Mouse (Mus musculus): Measurements from ENCODE around the gene Cpsf4l.

The Cpsf4l gene

DNA sequence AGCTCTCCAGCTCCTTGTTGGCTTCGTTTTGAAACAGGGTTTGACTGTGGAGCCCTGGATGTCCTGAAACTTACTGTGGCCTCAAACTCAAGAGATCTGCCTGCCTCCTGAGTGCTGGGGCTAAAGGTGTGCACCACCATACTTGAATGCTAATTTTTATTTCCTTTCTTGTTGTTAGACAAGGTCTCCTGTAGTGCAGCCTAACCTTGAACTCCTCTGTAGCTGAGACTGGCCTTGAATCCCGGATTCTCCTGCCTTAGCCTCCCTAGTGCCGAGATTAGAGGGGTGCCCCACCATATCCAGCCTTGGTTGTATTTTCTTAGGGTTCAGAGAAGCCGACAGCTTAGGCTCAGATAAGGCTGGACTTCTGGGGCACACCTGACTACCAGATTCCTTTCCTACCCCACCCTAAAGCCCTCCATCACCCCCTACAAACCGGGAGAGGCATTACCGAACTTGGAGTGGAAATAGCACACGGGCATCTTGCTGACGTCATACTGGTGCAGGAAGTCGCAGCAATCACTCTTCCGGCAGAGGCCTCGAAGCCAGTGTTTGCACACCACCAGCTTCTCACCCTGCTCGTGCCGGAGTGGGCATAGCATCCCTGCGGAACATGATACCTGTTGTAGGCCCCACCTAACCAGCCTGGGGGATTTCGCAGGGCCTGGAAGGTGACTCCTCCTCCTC, 3.7 kb downstream of the Cpsf4l start:
- DNase-seq (ENCODE audit: low spot score in 2 of 2), result no peak

DNA sequence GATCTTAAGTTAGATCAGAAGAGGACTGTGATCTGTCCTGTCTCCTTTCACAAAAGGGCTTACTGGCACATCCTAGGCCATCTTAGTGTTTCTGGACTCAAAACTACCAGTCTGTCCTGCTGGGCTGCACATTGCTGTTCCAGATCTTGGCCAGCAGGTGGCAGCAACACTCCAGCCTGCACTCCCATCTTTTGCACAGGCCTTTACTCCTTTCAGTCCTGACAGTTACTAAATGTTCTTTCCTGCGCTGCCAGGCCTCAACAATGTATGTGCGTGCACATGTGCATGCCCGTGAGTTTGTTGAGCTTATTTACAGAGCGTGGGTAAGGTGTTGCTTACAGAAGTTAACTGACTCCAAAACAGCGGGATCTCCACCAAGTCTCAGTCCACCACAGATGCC, 6.1 kb downstream of the Cpsf4l start:
- DNase-seq (ENCODE audit: low spot score in 2 of 2), result peak; percentile 69 to 81

DNA sequence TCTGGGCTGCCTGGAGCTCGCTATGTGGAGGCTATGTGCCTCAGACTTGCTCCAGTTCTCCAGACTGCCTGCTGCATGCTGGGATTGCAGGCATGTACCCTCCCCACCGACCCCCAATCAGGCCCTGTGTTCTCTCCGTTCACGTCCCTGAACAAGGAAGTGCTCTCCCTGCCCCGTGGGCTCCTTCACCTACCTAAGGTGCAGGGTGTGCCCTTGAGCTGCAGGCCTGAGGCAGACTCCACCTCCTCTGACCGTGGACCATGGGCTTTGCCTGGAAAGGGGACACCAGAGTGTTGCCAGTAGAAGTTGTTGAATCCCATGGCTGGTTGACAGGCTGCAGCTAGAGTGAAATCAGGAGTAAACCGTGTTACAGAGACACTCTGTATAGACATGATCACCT, 10.2 kb downstream of the Cpsf4l start:
- DNase-seq (ENCODE audit: low spot score in 2 of 2), result no peak

DNA sequence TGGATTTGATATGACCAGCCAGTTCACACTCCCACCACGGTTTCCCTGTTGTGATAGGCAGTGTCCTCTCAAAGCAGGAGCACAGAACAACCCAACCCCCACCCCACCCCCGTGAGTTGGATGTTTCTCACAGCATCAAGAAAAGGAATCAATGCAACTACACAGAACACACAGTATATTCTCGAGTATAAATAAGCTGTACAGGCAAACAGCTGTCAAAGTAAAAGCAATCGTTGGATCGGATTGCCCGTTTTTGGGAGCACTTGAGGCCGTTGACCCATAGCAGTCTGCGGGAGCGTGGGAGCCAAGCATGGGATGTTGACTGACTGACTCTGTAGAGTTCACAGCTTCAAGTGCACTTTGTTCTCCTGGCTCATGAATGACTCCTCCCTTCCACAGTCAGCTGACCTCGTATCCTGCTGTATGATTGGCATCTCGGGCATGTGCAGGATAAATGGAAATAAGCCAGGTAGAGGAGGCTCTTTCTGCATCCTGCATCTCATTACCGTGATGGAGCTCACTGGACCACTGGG, 11.7 kb downstream of the Cpsf4l start:
- DNase-seq (ENCODE audit: low spot score in 2 of 2), result no peak

DNA sequence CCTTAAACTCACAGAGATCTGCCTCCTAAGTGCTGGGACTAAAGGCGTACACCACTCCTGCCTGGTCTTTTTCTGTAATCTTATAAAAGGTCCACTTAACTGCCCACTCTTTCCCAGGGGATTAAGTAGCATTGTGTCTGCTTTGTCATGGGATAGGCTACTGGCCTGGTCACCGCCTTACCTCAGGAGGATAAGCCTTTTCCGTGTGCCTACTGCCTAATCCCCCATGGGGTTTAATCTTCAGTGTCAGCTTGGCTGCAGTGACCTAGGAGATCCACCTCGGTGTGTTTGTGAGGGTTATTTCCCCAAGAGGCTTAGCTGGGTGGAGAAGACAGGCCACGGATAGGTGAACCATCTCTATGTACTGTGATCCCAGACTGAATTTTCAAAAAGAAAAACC, 12.2 kb downstream of the Cpsf4l start:
- DNase-seq (ENCODE audit: low spot score in 2 of 2), result no peak

DNA sequence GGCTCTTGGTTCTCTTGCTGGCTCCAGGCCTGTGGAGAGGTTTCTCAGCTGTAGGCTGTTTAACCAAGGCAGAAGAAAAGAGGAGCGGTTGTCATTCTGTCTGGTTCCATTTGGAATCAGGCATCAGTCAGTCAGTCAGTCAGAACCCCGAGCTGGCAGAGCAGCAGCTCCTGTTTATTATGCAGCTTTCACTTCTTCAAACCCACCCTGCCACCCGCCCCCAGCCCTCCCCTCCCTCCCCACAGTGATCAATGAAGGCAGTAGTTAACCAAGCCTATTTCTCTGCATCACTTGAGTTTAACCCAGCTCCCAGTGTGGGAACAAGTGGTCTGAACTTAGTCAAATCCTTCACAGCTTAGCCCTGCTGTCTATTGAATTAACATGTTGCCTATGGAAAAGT, 18.0 kb downstream of the Cpsf4l start:
- DNase-seq (ENCODE audit: low spot score in 2 of 2), result no peak

DNA sequence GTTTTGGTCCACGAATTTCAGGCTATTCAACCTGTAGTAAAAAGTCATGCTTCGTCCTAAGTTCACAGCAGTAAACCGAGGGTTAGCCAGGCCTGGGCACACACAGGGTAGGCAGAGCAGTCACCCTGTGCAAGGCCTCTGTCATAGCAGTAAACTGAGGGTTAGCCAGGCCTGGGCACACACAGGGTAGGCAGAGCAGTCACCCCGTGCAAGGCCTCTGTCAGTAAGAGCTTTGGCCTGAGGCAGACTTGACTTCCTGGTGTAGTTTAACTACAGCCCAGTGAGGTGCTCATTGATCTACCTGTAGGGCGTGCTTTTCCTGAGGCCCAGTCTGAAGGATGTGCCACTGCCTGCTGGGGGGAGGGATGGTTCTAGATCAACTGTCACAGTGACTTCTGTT, 18.5 kb downstream of the Cpsf4l start:
- DNase-seq (ENCODE audit: low spot score in 2 of 2), result no peak

DNA sequence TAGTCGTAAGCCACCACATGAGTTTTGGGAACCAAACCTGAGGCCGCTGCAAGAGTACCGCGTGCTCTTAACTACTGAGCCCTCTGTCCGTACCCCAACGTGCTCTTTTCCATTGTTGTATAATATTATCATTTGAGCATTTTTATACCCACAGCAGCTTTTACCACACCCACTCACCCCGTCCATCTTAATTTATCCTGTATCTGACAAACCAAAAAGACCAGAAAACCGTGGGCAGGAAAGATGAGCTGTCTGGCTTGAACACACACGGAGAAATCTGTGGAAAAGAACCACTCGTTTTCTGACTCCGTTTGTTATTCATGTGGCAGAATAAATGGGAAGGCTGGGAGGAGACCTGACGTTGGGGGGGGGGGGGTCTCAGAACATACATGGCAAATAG, 19.3 kb downstream of the Cpsf4l start:
- no peak for DNase-seq (ENCODE audit: low spot score in 2 of 2)

DNA sequence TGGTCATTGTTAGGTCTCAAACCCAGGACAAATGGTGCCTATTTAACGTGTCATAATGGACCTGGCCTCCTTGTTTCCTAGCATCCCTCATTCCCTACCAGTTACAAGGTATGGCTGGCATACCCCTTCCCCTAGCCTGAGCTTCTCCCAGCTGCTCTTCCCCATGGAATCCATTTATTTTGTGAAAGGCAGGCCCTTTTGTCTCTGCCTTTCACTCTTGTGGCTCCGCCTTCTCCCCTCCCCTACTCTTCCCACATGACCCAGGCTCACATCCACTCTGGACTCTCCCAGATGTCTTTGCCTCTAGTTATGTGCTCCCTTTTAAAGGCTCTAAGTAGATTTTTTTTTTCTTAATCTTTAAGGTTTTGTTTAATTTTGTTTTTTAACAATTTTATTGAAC, 22.8 kb downstream of the Cpsf4l start:
- DNase-seq (ENCODE audit: low spot score in 2 of 2), result no peak

DNA sequence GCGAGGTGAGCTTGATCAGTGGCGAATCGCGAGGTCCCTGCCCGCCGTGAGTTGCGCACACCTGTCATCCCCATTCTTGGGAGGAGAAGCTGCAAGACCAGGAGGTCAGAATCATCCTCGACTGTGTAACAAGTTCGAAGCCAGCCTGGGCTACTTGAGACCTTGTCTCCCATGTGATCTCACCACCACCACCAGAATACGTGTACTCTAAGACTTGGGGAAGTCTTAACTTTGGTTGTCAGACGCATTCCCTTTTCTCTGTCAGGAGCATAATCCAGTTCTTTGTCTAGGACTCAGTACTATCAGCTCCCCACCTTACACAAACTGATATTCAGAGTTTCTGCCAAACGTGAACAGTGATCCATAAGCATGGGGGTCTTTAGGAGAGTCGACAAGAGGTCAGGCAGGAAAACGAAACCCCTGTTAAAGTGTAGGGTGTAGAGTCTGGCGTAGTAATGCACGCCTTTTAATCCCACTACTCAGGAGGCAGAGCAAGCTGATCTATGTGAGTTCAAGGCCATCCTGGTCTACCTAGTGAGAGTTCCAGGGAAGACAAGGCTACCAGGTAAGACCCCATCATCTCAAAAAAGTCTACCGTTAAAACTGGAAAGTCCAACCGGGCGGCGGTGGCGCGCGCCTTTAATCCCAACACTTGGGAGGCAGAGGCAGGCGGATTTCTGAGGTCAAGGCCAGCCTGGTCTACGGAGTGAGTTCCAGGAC, 24.9 kb downstream of the Cpsf4l start:
- no peak for DNase-seq (ENCODE audit: low spot score in 2 of 2)

DNA sequence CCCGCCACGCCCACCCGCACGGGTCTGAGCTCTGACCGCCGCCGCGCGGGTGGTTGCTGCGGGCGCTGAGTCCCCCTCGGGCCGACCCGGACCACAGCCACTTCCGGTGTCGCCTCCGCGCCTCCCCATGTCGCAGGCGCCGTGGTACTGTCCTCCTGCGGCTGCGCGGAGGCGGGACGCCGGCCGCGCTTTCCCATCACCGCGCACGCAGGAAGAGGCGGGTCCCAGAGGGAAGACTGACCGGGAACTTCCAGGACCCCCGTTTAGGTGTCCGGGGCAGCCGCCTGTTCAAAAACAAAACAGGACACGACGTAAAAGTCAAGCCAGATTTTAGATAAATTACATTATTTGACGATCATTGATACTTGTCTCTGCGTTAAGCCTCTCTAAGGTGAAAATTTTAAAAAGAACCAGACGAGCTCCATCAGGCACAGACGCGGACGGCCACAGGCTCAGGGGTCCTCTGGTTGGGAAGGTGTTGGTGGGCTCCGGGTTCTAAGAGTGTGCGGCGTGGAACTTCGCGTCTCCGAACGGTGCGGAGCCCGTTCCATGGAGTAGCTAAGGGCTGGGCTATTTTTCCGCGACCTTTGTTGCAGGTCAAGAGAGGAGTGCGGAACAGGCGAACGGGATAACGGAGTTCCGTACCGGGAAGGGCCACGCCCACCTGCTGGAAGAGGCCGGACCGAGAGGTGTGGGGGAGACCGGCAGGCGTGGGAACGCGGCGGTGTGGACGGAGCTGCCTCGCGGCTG, 25.7 kb downstream of the Cpsf4l start, which contains the start of the genes Fam104a and D11Wsu47e:
TSS of gene Fam104a (minus strand) at position 199 of the 750 bp plus-strand sequence.
TSS of gene D11Wsu47e (plus strand) at position 456 of the 750 bp plus-strand sequence.
- peak; percentile 94 to 95 for DNase-seq (ENCODE audit: low spot score in 2 of 2)

DNA sequence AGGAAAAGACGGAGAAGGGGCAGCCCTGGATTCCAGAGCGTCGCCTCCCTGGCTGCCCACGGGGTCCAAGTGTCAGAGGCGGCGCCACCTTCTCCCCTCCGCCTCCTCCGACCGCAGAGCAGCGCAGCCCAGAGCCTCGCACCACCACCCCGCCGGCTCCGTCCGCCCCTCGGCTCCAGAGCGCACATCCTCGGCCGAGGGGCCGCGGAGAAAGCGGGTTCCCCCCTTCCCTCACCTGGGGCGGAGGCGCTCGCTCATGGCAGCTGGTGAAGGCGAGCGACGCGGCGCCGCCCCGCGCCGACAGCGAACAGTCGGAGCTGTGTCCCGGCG, 26.2 kb downstream of the Cpsf4l start:
- DNase-seq (ENCODE audit: low spot score in 2 of 2), result no peak

DNA sequence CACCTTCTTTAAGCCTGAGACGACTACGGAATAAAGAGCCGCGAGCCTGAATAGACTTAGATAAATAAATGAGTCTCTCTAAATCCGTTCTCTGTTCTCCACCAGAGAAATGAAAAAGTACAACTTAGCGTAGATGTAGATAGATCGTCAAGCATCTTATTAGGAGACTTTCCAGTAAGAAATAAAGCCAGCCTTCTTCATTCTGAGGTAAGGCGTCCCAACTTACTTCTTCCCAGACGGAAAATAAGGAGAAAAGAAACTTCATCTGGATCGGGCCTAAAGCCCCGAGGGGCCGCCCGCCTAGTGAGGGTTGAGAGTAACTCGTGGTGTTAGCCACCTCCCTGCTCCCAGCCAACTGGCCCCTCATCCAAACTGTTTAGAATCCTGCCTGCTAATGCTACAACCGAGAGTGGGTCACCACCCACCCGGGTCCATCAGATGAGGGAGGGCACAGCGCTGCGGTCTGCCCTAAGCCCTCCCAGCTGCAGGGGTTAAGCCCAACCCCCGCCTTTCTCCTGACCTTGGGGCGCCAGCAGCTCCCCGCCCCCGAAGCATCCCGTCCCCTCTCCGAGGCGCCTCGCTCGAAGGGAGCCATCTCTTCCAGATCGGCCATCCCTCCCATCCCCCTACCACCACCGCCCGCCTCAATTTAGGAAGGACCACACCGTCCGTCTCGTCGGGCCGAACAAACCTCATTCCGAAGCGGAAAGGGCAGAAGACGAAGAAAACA, 26.8 kb downstream of the Cpsf4l start:
- DNase-seq (ENCODE audit: low spot score in 2 of 2), result peak; percentile 18 to 22

DNA sequence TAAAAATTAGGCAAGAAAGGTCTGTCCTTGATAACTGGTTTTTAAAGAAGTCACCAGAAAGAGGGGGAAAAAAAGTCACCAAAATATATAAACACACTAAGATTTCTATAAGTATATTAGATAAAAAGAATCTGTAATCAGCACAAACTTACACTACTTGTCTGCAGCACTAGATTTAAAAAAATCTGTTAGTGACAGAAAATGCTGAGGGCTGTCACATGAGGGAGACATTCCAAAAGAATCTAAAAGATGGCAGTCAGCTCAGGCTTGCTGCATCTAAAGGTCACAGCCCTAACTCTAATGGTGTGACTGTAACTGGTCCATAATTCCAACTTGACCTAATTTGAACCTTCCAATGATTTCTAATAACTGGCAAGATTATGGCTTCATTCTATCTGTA, 27.8 kb downstream of the Cpsf4l start:
- DNase-seq (ENCODE audit: low spot score in 2 of 2), result no peak

DNA sequence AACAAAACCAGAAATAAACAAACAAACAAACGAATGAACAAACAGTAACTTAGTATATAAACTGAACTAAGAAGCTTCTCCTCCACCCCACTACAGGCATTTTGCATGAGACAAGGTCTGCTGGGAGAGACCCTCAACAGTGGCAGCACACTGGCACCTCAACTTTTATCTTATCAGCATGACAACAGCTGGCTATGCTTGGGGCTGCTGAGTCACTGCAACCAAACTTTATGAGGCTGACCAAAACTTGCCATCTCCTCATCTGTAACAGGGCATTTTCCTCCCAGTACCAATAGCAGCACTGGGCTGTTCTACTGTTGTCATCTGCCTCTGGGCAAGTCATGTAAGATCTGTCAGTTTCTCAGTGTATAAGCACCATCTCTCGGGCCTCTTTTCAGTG, 28.9 kb downstream of the Cpsf4l start:
- DNase-seq (ENCODE audit: low spot score in 2 of 2), result no peak

DNA sequence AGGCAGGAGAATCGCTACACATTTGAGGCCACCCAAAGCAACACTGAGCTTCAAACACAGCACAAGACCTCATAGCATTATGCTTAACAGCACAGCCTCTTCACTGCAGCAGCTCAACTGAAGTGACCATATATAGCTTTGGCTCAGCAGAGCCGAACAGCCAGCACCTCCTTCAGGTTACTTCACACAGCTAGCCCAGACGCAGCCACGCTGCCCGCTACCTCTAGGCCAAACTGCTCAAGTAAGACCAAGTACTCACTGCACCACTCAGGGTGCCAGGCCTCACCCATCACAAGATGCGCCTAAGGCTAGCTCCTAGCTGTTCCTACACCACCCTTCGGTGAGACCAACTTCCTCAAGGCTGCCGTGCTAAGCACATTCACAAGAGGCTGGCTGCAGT, 31.4 kb downstream of the Cpsf4l start:
- DNase-seq (ENCODE audit: low spot score in 2 of 2), result no peak

DNA sequence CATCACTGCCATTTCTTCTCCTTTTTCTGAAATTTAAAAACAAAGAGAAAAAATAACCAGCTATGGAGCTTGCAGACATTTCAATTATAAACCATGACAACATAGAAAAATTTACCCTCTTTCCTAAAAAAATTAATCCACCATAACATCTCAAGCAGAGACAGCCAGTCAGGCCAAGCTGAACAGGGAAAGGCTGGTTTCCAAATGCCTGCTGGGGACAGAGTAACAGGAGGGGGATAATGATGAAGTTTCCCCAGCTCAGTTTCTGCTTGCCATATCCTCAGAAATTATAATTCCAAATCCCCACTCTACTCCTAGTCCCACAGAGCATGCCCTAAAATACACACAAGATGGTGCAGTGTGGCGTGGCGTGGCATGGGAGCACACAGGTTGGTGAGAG, 32.4 kb downstream of the Cpsf4l start:
- no peak for DNase-seq (ENCODE audit: low spot score in 2 of 2)

DNA sequence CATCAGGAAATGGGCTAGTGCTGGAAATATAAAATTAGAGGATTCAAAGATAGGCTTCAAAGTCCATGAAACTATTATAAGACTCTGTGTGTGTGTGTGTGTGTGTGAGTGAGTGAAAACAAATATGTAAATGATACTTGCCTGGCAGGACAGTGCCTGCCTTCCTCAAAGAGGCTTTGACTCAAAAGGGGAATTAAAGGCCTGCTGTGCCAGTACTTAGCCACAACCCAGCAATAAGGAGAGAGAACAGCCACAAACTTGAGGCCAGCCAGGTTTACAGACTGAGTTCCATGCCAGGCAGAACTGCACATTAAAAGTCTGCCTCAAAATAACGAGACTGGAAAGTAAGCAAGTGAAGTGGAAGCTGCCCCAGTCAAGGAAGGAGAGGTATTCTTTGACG, 33.0 kb downstream of the Cpsf4l start:
- DNase-seq (ENCODE audit: low spot score in 2 of 2), result no peak

DNA sequence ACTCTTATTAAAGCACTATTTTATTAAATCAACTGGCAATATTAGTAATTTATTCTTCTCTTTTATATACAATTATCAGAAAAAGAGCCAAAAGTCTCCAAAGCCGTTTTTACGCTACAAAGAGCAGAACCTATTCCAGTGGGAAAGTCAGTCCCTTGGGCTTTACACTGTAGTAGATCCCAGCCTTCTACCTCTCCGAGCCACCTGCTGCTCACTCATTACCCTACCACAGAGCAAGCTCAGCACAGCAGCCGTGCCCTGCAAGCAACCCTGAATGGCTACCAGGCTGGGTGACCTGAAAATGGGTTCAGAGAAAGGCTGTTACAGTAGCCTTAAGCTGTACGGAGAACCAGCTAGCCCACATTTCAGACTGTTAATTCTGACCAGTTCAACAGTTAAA, 35.2 kb downstream of the Cpsf4l start:
- DNase-seq (ENCODE audit: low spot score in 2 of 2), result no peak

DNA sequence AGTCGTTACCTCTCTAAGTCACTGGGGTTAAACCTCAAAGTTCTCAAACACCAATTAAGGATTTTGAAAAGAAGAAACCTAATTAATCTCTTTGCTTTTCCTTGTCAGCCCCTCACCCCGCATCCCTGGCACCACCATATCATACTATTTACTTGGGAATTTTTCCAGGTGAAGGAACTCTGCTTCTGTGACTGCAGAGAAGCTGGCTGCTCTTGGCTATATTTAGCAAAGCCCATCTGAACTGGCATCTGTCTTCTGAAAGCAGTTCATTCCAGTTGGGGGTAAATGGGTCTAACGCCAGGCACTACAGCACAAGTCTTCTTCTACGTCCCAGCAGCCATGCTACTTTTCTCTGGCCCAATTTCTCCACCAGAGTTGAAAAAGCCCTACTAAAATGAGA, 36.2 kb downstream of the Cpsf4l start:
- DNase-seq (ENCODE audit: low spot score in 2 of 2), result no peak

DNA sequence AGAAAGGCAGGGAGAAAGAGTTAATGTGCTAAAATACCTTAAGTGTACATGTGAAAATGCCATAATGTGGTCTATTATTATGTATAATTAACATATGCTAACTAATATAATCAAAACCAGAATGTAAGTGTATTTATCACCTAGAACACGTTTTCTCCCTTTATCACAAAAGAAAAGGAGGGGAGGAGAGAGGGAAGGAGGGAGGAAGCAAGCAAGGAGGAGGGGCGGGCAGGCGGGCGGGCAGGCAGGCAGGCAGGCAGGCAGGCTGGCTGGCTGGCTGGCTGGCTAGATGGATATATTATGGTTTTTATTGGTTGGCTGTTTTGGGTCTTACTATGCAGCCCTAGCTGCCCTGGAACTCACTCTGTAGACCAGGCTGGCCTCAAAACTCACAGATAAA, 40.1 kb downstream of the Cpsf4l start:
- no peak for DNase-seq (ENCODE audit: low spot score in 2 of 2)

DNA sequence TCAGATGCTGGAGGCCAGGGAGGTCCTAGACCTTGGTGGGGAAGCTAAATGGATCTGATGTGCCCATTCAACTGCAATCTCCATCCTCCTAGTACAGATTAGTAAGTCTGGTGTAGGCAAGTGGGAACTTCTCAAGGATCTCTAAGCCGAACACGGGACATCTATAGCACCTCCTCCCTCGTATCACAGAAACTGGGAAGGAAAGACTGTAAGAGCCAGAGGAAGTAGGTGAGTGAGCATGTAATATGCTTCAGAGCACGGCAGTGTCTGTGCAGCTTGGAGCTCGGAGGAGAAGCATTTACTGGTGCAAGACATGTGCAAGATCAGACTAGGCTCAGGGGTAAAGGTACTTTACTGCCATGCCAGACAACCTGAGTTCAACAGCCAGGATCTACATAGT, 41.0 kb downstream of the Cpsf4l start:
- DNase-seq (ENCODE audit: low spot score in 2 of 2), result no peak
